Mouse (Mus musculus) liver, embryonic 11.5 days (tissue): Measurements from ENCODE around the gene Arhgef18. TPM values are rescaled to one million over a fixed set of nuclear protein-coding genes. Genes with fewer than 3 reads are reported as not detected.
A peak's percentile ranks its signal among the peaks of the same experiment; 100 is the strongest.

ENCODE experiments used
- ATAC-seq: fragments of 200-750 bp; cut with Nextera tagmentation; replicated peaks from 2 replicates; pipeline ENCODE4 v1.8.0; 2017; ENCODE audit warnings: moderate number of reproducible peaks, mild to moderate bottlenecking, moderate TSS enrichment, moderate library complexity; ENCODE audit not compliant: low FRiP score
- DNase-seq: peaks from one replicate; pipeline ENCODE4 v3.0.0-alpha.2; 2017; ENCODE audit warnings: low spot score
- H3K27ac ChIP-seq: fragments of 300-500 bp; sonication (generic); 2 replicates; pipeline ENCODE4 v1.5.1; 2014; ENCODE audit warnings: mild to moderate bottlenecking, low read depth, low read length, control low read depth
- H3K27me3 ChIP-seq: fragments of 300-500 bp; sonication (generic); replicated peaks from 2 replicates; pipeline ENCODE4 v1.6.1; 2014; ENCODE audit warnings: low read length, mixed read lengths; ENCODE audit not compliant: control insufficient read depth, insufficient read depth
- H3K36me3 ChIP-seq: fragments of 300-500 bp; sonication (generic); 2 replicates; pipeline ENCODE4 v1.6.1; 2014; ENCODE audit warnings: mild to moderate bottlenecking, low read length, moderate library complexity, mixed read lengths; ENCODE audit not compliant: control insufficient read depth, insufficient read depth
- H3K4me1 ChIP-seq: fragments of 300-500 bp; sonication (generic); replicated peaks from 2 replicates; pipeline ENCODE4 v1.6.1; 2014; ENCODE audit warnings: low read length, mixed read lengths; ENCODE audit not compliant: control insufficient read depth, insufficient read depth
- H3K4me2 ChIP-seq: fragments of 300-500 bp; sonication (generic); 2 replicates; pipeline ENCODE4 v1.6.1; 2014; ENCODE audit warnings: mild to moderate bottlenecking, control low read depth, moderate library complexity
- H3K4me3 ChIP-seq: fragments of 300-500 bp; sonication (generic); 2 replicates; pipeline ENCODE4 v1.5.1; 2014; ENCODE audit warnings: low read depth, low read length, control low read depth
- H3K9ac ChIP-seq: fragments of 300-500 bp; sonication (generic); 2 replicates; pipeline ENCODE4 v1.6.1; 2014; ENCODE audit warnings: low read depth, low read length, control low read depth
- H3K9me3 ChIP-seq: fragments of 300-500 bp; sonication (generic); 2 replicates; pipeline ENCODE4 v1.6.1; 2016; ENCODE audit warnings: low read length, inconsistent platforms, mixed read lengths; ENCODE audit not compliant: control insufficient read depth
- WGBS: fragments of 180-500 bp; shearing (Covaris S2); extraction: QIAGEN DNeasy Blood & Tissue Kit; methylation state at CpG from one replicate; pipeline ENCODE4 v1.1.7; 2014; 5-methylcytosine and 5-hydroxymethylcytosine counted together
- polyA plus RNA-seq: library from polyadenylated mRNA; unstranded; fragments of >200 nt; fragmentation: Nextera tagmentation; extraction: Ambion mirVana; gene quantifications from 2 replicates; pipeline ENCODE4 v1.2.1, GENCODE M21; 2014

Arhgef18 gene
- polyA plus RNA-seq, 1 experiment from 2014 or later = 5.2 TPM

DNA sequence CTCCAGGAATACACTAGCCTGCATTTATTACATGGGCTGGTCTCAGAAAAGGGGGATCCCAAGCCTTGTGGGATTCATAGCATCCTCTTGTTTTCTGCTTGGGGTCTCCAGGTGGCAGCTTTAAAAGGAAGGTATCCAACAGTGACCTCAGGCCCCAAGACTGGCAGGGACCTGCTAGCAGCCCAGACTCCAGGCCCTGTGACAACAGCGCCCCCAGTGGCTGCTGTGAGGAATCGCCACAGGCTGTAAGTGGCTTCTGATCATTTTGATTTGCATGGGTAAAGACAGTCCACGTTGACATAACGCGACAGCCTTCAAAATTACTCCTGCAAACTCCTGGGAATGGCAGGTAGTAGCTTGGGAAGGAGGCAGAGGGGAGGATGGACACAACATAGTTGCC lies 57.9 kb downstream of the Arhgef18 start:
- Histone ChIP-seq H3K9me3 (no peaks in the 10 kb centered on the region), H3K4me1 (no peaks in the 10 kb centered on the region), H3K27ac (no peak overlapping the region), H3K4me2 (no peak overlapping the region), H3K9ac (no peak overlapping the region), H3K36me3 (peaks cover 29% of the 10 kb centered on the region), H3K27me3 (no peaks in the 10 kb centered on the region), H3K4me3 (no peak overlapping the region)
- peak; percentile 71 for ATAC-seq
- 35% methylated on average over 5 of the region's 5 CpGs for WGBS
- no peak for DNase-seq

DNA sequence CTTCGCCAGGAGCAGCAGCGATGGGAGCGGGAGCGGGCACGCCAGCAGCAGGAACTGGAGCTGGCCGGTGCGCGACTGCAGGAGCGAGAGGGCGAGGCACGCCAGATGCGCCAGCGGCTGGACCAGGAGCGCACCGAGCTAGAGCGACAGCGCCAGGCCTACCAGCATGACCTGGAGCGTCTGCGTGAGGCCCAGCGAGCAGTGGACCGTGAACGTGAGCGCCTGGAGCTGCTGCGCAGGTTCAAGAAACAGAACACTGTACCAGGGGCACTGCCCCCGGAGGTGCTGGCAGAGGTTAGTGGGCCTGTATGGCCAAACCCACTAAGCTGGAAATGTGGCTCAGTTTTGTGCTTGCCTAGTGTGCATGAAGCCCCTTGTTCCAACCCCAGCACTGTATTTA lies 59.2 kb downstream of the Arhgef18 start:
- Histone ChIP-seq H3K27me3 (no peaks in the 10 kb centered on the region), H3K4me1 (no peaks in the 10 kb centered on the region), H3K9ac (no peak overlapping the region), H3K36me3 (peaks cover 31% of the 10 kb centered on the region), H3K4me2 (no peak overlapping the region), H3K9me3 (no peaks in the 10 kb centered on the region), H3K27ac (no peak overlapping the region), H3K4me3 (no peak overlapping the region)
- no peak for ATAC-seq
- WGBS = 96% methylated on average over 25 of the region's 25 CpGs
- DNase-seq = no peak

DNA sequence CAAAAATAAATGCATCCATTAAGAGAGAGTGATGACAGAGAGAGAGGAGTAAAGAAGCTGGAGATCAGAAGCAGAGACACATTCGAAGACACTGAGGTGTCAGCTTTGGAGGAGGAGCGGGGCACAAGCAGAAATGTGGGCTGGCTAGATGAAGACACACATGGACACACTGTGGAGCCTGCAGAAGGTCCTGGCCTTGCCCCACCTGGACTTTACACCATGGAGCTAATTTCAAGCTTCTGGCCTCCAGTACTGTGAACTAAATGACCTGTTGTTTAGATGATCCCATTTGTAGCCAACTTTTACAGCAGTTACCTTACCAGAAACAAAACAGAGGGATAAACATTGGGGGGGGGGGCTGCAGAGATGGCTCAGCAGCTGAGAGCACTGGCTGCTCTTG lies 70.4 kb downstream of the Arhgef18 start:
- no peaks in the 10 kb centered on the region for H3K9me3 ChIP-seq
- ATAC-seq (no peak), DNase-seq (no peak)
- H3K9ac ChIP-seq = no peak overlapping the region
- no peaks in the 10 kb centered on the region for H3K4me1 ChIP-seq
- peaks cover 4% of the 10 kb centered on the region; the same call in 1 of the 2 replicates for H3K36me3 ChIP-seq
- whole genome bisulfite sequencing = 80% methylated on average over 2 of the region's 2 CpGs
- no peak overlapping the region for H3K4me3 ChIP-seq
- H3K27ac ChIP-seq = no peak overlapping the region
- H3K27me3 ChIP-seq = no peaks in the 10 kb centered on the region
- no peak overlapping the region for H3K4me2 ChIP-seq

DNA sequence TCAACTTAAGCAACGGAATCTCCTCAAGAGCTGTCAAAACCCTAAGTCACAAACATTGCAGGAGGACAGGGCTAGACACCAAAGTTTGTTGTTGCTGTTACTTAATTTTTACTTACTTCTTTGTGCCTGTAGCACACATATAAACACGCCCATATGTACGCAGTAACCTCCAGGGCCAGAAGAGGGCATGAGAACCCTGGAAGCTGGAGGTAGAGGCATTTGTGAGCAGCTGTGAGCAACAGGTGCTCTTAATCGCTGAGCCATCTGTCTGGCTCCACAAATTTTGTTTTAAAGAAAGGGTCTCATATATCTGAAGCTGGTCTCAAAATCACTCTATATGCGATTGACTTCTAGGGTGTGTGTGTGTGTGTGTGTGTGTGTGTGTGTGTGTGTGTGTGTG lies 71.5 kb downstream of the Arhgef18 start:
- H3K27ac ChIP-seq = no peak overlapping the region
- ATAC-seq = no peak
- 56% methylated on average over 5 of the region's 5 CpGs for WGBS

DNA sequence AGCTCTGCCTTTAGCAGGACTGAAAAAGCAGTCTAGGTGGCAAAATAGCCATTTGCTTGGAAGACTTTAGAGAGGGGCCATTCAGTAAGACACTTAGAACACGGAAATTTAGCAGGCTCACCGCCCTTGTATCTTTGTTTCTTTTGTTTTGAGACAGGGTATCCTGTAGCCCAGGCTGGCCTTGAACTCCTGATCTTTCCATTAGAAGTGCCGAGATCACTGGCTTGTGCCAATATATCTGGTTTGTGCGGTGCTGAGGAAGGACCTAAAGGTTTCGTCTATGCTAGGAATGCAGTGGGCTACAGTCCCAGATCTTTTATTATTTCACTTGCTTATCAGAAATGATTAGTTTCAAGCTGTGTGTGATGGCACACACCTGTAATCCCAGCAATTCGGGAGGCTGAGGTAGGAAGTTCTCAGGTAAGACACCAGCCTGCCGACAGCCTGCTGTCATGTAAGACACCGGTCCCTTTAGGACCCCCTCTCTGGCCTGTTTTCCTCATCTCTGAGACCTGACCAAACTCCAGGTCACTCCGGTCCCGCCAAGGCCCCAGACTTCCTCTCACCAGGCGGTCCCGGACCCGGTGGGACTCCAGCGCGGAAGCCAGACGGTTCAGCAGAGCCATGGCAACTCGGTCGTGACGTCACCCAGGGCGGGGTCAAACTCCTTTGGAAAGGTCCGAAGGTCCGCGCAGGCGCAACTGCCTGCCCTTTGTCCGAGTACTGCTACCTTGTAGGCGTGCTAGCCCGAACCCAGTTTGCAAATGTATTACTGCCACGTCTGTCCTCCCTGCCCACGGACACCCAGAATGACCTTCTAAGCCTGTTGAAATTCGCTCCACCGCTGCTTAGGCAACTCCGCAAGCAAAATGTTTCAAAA lies 74.4 kb downstream of the Arhgef18 start, which contains the start of gene Pex11g:
Gene Pex11g (minus strand): TSS at position 675 of the 880 bp plus-strand sequence.
- peak within 1 kb of the TSS; percentile 69 for H3K9ac ChIP-seq
- peak; percentile 92 for ATAC-seq
- H3K36me3 ChIP-seq = no peaks in the 10 kb centered on the region
- H3K27me3 ChIP-seq = no peaks in the 10 kb centered on the region
- 5% methylated on average over 32 of the region's 32 CpGs for WGBS
- DNase-seq = peak; percentile 97
- H3K4me3 ChIP-seq = peak within 1 kb of the TSS; percentile 51
- H3K27ac ChIP-seq = no peak within 1 kb of the TSS
- no peaks in the 10 kb centered on the region for H3K4me1 ChIP-seq
- H3K9me3 ChIP-seq = no peaks in the 10 kb centered on the region
- peak within 1 kb of the TSS; percentile 69 for H3K4me2 ChIP-seq

More for the DNA sequence above, 71.5 kb downstream of the Arhgef18 start:
- Histone ChIP-seq H3K9ac (no peak overlapping the region), H3K27me3 (no peaks in the 10 kb centered on the region), H3K4me1 (no peaks in the 10 kb centered on the region), H3K9me3 (no peaks in the 10 kb centered on the region), H3K4me3 (no peak overlapping the region), H3K36me3 (no peaks in the 10 kb centered on the region), H3K4me2 (no peak overlapping the region)
- DNase-seq = no peak

DNA sequence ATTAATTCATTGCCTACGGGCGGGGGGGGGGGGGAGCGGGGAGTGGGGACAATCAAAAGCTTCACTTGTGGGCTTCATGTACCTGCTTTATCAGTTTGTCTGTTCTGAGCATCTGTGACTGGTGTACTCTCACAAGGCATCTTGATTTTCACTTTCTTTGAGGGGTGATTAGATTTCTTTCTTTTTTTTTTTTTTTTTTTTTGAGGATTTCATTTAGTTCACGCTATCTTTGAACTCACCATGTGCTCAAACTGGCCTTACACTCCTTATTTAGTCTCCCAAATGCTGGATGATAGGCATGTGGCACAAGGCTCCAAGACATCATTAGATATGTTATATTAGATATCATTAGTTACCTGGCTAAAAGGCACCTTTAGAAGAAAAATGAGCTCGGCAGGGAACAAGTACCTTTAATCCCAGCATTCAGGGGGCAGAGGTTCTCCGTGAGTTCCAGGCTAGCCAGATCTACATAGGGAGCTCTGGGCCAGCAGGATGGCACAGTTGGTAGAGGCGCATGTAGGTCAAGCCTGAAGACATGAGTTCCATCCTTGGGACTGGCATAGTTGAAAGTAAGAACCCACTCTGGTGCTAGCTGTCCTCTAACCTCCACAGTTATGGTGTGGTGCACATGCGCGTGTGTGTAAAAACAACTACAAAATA lies 75.2 kb downstream of the Arhgef18 start:
- no peaks in the 10 kb centered on the region for H3K9me3 ChIP-seq
- H3K4me1 ChIP-seq = no peaks in the 10 kb centered on the region
- WGBS = 55% methylated on average over 9 of the region's 9 CpGs
- peak overlapping the region; percentile 69 for H3K9ac ChIP-seq
- no peaks in the 10 kb centered on the region for H3K27me3 ChIP-seq
- no peak for DNase-seq
- H3K4me2 ChIP-seq = peak overlapping the region; percentile 69
- H3K36me3 ChIP-seq = no peaks in the 10 kb centered on the region
- ATAC-seq = no peak
- no peak overlapping the region for H3K27ac ChIP-seq
- peak overlapping the region; percentile 51 for H3K4me3 ChIP-seq

DNA sequence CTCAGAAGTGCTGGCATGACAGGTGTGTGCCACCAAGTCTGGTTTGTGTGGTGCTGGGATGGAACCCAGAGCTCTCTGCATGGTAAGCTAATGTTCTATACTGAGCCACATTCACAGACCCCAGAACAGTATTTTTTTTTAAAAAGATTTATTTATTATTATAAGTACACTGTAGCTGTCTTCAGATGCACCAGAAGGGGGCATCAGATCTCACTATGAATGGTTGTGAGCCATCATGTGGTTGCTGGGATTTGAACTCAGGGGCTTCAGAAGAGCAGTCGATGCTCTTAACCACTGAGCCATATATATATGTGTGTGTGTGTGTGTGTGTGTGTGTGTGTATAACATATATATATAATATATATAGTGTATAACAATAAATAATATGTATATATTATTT lies 76.0 kb downstream of the Arhgef18 start:
- no peak overlapping the region for H3K27ac ChIP-seq
- H3K4me1 ChIP-seq = no peaks in the 10 kb centered on the region
- no peak for ATAC-seq
- H3K4me3 ChIP-seq = no peak overlapping the region
- no peaks in the 10 kb centered on the region for H3K27me3 ChIP-seq
- no peak for DNase-seq
- H3K36me3 ChIP-seq = no peaks in the 10 kb centered on the region
- no peaks in the 10 kb centered on the region for H3K9me3 ChIP-seq
- H3K9ac ChIP-seq = no peak overlapping the region
- 68% methylated on average over 1 of the region's 1 CpGs for WGBS
- no peak overlapping the region for H3K4me2 ChIP-seq

DNA sequence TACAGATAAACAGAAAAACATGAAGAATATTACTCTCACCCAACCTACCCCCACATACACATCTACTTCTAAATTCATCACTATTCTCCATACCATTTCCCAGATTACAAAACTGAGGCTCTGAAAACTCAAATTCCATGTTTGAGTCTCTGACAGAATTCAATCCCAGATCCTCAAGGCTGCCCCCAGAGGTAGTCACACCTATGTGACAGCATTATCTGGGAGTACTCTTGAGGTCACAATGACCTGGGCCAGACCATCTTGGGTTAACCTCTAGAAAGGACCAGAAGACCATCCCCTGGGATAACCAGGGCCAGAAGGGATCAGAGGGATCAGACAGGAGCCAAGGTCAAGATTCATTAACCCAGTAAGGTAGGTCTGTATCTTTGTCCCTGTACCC lies 77.8 kb downstream of the Arhgef18 start, which contains the start of gene Tex45:
Gene Tex45 (plus strand): TSS at position 301 of the 400 bp plus-strand sequence.
- Histone ChIP-seq H3K9ac (no peak within 1 kb of the TSS), H3K36me3 (no peaks in the 10 kb centered on the region), H3K4me3 (no peak within 1 kb of the TSS), H3K27ac (no peak within 1 kb of the TSS), H3K4me2 (no peak within 1 kb of the TSS), H3K27me3 (no peaks in the 10 kb centered on the region), H3K4me1 (no peaks in the 10 kb centered on the region), H3K9me3 (no peaks in the 10 kb centered on the region)
- no peak for ATAC-seq
- no peak for DNase-seq
